Mouse (Mus musculus) limb, embryonic 10.5 days (tissue): Measurements from ENCODE around the gene Nudt1. TPM values are rescaled to one million over a fixed set of nuclear protein-coding genes. Genes with fewer than 3 reads are reported as not detected.
"Not testable (repeated sequence)": the region's sequence is repeated elsewhere in the genome, so short reads cannot be mapped to it uniquely, and the experiment has no call there.

Experiments
- DNase-seq: peaks from one replicate; pipeline ENCODE4 v3.0.0-alpha.2; 2017; ENCODE audit warnings: low spot score
- H3K27ac ChIP-seq: fragments of 300-500 bp; sonication (generic); 2 replicates; pipeline ENCODE4 v1.5.1; 2016; ENCODE audit warnings: mild to moderate bottlenecking
- H3K27me3 ChIP-seq: fragments of 300-500 bp; sonication (generic); 2 replicates; pipeline ENCODE4 v1.6.1; 2016; ENCODE audit warnings: low read depth, mild to moderate bottlenecking; ENCODE audit not compliant: poor library complexity, severe bottlenecking
- H3K36me3 ChIP-seq: fragments of 300-500 bp; sonication (generic); 2 replicates; pipeline ENCODE4 v1.6.1; 2016; ENCODE audit warnings: mild to moderate bottlenecking, moderate library complexity
- H3K4me1 ChIP-seq: fragments of 300-500 bp; sonication (generic); 2 replicates; pipeline ENCODE4 v1.6.1; 2016
- H3K4me3 ChIP-seq: fragments of 300-500 bp; sonication (generic); 2 replicates; pipeline ENCODE4 v1.5.1; 2016; ENCODE audit warnings: mild to moderate bottlenecking, moderate library complexity
- H3K9me3 ChIP-seq: fragments of 300-500 bp; sonication (generic); replicated peaks from 2 replicates; pipeline ENCODE4 v1.6.1; 2016; ENCODE audit warnings: mild to moderate bottlenecking
- WGBS: fragments of 180-500 bp; shearing (Covaris S2); methylation state at CpG from one replicate; pipeline ENCODE4 v1.1.7; 2016; 5-methylcytosine and 5-hydroxymethylcytosine counted together
- polyA plus RNA-seq: library from polyadenylated mRNA; unstranded; fragments of >200 nt; fragmentation: Nextera tagmentation; extraction: Ambion mirVana; gene quantifications from 2 replicates; pipeline ENCODE4 v1.2.1, GENCODE M21; 2016

The Nudt1 gene
- polyA plus RNA-seq, 1 experiment from 2014 or later: 66.8 TPM

DNA sequence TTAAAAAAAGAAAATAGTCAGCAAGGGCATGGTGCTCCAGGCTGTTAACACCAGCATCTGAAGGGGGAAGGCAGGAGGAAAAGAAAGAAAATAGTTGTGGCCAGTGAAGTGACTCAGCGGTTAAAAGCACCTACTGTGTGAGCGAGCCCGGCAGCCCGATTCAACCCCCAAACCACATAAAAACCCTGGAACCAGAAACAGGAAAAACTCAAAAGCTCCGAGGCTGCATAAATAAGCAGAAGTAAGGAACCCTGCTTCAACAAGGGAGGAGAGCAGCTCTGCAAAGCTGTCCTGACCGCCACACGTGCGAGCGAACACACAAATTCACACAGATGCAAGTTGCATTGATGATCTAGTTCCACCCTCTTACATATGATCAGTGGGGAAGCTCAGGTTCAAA, 28.4 kb downstream of the Nudt1 start:
- no peak for DNase-seq
- WGBS: 94% methylated on average over 9 of the region's 9 CpGs
- H3K9me3 ChIP-seq: no peaks in the 10 kb centered on the region
- H3K36me3 ChIP-seq: peaks cover 89% of the 10 kb centered on the region
- 0 out of 2 replicates have a peak, but pooled peaks cover 3% of the 10 kb centered on the region for H3K4me1 ChIP-seq
- H3K27me3 ChIP-seq: no peaks in the 10 kb centered on the region
- H3K4me3 ChIP-seq: no peak overlapping the region
- no peak overlapping the region for H3K27ac ChIP-seq

GRCm38 (mm10) chr5:140350731-140351497, 29.5 kb downstream of the Nudt1 start:
- H3K9me3 ChIP-seq: no peaks in the 10 kb centered on the region
- no peak overlapping the region for H3K4me3 ChIP-seq
- peaks cover 89% of the 10 kb centered on the region for H3K36me3 ChIP-seq
- H3K4me1 ChIP-seq: 0 out of 2 replicates have a peak, but pooled peaks cover 3% of the 10 kb centered on the region
- 94% methylated on average over 8 of the region's 8 CpGs for WGBS
- no peak for DNase-seq
- no peaks in the 10 kb centered on the region for H3K27me3 ChIP-seq
- no peak overlapping the region for H3K27ac ChIP-seq

DNA sequence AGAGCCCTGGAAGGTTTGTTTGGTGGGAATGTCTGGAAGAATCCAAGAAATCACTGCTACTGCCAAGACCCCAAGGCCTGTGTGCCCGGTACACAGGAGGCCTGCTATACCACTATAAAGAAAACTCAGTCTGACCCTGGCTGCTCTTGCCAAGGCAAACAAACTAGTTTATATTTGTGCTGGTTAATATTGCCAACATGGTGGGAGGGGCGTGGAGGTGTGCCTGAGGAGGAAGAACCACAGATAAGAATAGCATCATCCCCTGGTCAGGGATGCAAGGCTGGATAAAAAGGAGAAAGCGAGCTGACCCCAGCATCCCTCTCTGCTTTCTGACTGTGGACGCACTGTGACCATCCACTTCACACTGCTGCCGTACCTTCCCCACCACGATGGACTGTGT, 30.9 kb downstream of the Nudt1 start:
- Histone ChIP-seq H3K36me3 (peaks cover 89% of the 10 kb centered on the region), H3K4me3 (no peak overlapping the region), H3K4me1 (no peaks in the 10 kb centered on the region), H3K27ac (no peak overlapping the region), H3K27me3 (no peaks in the 10 kb centered on the region), H3K9me3 (no peaks in the 10 kb centered on the region)
- 91% methylated on average over 6 of the region's 6 CpGs for WGBS
- no peak for DNase-seq

GRCm38 (mm10) chr5:140355934-140356333, 34.5 kb downstream of the Nudt1 start:
- H3K27ac ChIP-seq: no peak overlapping the region
- H3K36me3 ChIP-seq: peaks cover 87% of the 10 kb centered on the region
- 88% methylated on average over 11 of the region's 11 CpGs for WGBS
- H3K9me3 ChIP-seq: no peaks in the 10 kb centered on the region
- H3K4me3 ChIP-seq: no peak overlapping the region
- no peak for DNase-seq
- H3K4me1 ChIP-seq: no peaks in the 10 kb centered on the region
- no peaks in the 10 kb centered on the region for H3K27me3 ChIP-seq

DNA sequence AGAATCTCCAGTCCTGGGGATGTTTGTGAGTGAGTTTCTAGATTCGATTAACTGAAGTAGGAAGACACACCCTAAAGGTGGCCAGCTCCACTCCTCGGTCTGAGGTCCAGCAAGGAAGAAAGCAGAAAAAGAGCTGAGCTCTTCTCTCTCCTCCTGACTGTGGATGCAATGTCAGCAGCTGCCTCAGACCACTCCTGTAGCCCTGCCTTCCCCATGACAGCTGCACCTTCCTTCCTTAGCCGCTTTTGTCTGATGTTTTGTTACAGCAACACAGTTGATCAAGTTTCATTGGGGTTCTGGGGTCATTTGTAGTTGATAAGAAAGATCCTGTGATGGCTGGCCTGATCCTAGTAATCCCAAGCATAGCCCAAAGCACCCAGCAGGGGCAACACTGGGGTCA, 36.0 kb downstream of the Nudt1 start:
- no peak for DNase-seq
- H3K27me3 ChIP-seq: no peaks in the 10 kb centered on the region
- WGBS: 88% methylated on average over 3 of the region's 3 CpGs
- H3K36me3 ChIP-seq: peaks cover 74% of the 10 kb centered on the region
- H3K9me3 ChIP-seq: no peaks in the 10 kb centered on the region
- no peak overlapping the region for H3K27ac ChIP-seq
- no peaks in the 10 kb centered on the region for H3K4me1 ChIP-seq
- no peak overlapping the region for H3K4me3 ChIP-seq

DNA sequence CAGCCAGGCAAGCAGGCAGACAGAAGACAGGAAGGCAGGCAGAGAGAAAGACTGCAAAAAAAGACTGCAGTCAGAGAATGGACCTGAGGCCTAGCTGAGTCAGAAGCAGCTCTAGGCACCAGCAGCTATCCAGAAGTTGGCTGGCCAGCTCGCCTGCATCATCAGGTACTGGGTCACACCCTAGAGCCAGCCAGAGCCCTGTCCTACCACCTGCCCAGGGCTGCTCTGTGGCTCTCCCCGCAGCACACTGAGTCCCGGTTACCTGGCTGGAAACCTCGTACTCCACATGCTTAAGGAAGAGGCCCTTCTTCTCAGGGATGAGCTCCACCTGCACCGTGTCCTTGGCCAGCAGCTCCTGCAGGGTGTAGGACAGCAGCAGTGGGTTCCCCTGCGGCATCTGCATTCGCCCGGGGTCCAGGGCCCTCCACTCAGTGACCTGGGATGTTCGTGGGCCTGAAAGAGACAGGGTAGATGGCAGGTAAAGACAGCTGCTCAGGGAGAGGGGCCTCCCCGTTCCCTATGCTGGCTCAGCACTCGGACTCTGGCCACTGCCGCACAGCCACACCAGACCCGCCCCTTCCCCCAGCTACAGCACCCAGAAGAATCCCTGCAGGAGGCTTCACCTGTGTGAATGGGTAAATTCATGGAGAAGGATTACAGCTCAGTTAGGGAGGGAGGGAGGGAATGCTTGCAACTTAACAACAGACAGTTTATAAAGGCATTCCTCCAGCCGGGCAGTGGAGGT, 38.6 kb downstream of the Nudt1 start:
- Histone ChIP-seq H3K36me3 (peaks cover 59% of the 10 kb centered on the region), H3K27me3 (no peaks in the 10 kb centered on the region), H3K27ac (no peak overlapping the region), H3K4me3 (no peak overlapping the region), H3K4me1 (no peaks in the 10 kb centered on the region), H3K9me3 (no peaks in the 10 kb centered on the region)
- DNase-seq: no peak
- 79% methylated on average over 14 of the region's 14 CpGs for WGBS

DNA sequence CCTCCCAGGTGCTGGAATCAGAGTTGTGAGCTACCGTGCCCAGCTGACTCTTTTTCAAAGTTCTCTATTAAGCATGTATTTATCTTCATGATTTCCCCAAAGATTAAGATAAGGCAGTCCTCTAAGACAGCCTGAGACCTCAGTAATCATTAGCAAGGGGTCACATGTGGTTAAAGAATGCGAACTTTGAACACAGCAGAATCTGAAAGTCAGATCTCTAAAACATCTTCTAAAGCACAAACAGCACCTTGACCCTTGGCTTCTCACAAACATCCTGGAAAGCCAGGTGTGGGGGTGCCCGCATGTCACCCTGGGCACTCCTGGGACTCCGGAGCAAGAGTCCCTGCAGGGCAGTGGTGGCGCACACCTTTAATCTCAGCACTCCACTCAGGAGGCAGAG, 43.0 kb downstream of the Nudt1 start:
- Histone ChIP-seq H3K4me3 (no peak overlapping the region), H3K36me3 (peaks cover 34% of the 10 kb centered on the region), H3K27me3 (no peaks in the 10 kb centered on the region), H3K27ac (no peak overlapping the region), H3K9me3 (no peaks in the 10 kb centered on the region), H3K4me1 (no peaks in the 10 kb centered on the region)
- no peak for DNase-seq
- WGBS: 92% methylated on average over 5 of the region's 5 CpGs

DNA sequence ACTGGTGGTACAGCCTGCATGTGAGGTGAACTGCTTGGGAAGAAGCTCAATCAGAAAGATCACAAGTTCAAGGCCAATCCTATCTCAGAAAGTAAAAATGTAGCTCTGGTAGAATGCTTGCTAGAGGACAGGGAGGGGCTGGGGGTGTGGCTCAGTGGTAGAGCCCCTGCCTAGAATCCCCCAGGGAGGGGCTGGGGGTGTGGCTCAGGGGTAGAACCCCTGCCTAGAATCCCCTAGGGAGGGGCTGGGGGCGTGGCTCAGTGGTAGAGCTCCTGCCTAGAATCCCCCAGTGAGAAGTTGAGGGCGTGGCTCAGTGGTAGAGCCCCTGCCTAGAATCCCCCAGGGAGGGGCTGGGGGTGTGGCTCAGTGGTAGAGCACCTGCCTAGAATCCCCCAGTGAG, 46.7 kb downstream of the Nudt1 start:
- not testable (repeated sequence) for H3K27me3 ChIP-seq, DNase-seq, H3K27ac ChIP-seq, H3K9me3 ChIP-seq, H3K4me3 ChIP-seq
- Histone ChIP-seq H3K36me3 (peaks cover 27% of the 10 kb centered on the region), H3K4me1 (peaks cover 12% of the 10 kb centered on the region)
- 86% methylated on average over 2 of the region's 2 CpGs for WGBS

GRCm38 (mm10) chr5:140368926-140369325, 47.5 kb downstream of the Nudt1 start:
- Histone ChIP-seq H3K4me3 (no peak overlapping the region), H3K27me3 (no peaks in the 10 kb centered on the region), H3K36me3 (peaks cover 23% of the 10 kb centered on the region), H3K4me1 (peaks cover 19% of the 10 kb centered on the region), H3K9me3 (no peaks in the 10 kb centered on the region), H3K27ac (no peak overlapping the region)
- 91% methylated on average over 4 of the region's 4 CpGs for WGBS
- no peak for DNase-seq

DNA sequence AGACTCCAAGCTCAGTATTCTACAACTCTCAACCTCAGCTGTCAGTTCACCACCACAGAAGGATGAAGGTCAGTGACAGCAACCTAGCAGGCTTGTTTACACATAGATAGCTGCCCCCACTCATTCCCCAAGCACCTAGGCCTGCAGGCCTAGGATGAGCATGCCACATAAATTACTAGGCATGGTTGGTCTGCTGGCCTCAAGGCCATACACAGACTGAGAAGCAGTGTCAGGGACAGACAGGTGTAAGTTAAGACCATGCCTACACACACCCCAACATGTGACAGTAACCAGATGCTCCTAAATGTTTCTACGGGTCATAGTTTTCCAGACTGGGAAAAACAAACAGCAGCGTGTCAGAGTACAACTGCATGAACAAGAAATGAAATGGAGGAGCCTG, 48.0 kb downstream of the Nudt1 start:
- Histone ChIP-seq H3K27me3 (no peaks in the 10 kb centered on the region), H3K36me3 (peaks cover 18% of the 10 kb centered on the region), H3K27ac (no peak overlapping the region), H3K4me1 (peaks cover 24% of the 10 kb centered on the region), H3K9me3 (no peaks in the 10 kb centered on the region), H3K4me3 (no peak overlapping the region)
- 90% methylated on average over 2 of the region's 2 CpGs for WGBS
- DNase-seq: no peak

GRCm38 (mm10) chr5:140370446-140371254, 49.2 kb downstream of the Nudt1 start:
- no peak for DNase-seq
- no peaks in the 10 kb centered on the region for H3K27me3 ChIP-seq
- peaks cover 24% of the 10 kb centered on the region for H3K4me1 ChIP-seq
- no peak overlapping the region for H3K4me3 ChIP-seq
- no peaks in the 10 kb centered on the region for H3K9me3 ChIP-seq
- peak overlapping the region; percentile 7; the same call in 1 of the 2 replicates for H3K27ac ChIP-seq
- 81% methylated on average over 6 of the region's 6 CpGs for WGBS
- peaks cover 11% of the 10 kb centered on the region for H3K36me3 ChIP-seq

DNA sequence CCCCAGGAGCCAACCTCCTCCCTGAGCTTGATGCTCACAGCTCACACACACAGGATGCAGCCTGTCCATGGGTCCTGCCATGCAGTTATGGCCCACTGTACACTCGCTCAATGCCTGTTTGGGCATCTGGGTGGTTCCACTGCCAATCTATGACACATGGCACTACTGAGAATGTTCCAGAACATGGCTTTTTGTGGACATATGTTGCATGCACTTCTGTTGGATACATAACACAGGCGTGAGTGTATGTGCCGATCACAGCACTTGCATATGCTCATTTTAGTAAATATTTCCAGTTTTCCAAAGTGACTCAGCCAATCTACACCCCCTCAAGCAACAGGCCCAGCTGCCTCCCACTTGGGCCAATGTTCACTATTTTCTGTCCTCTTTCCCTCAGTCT, 50.2 kb downstream of the Nudt1 start:
- Histone ChIP-seq H3K27me3 (no peaks in the 10 kb centered on the region), H3K36me3 (peaks cover 3% of the 10 kb centered on the region; the same call in 1 of the 2 replicates), H3K27ac (no peak overlapping the region), H3K4me1 (peaks cover 24% of the 10 kb centered on the region), H3K9me3 (no peaks in the 10 kb centered on the region), H3K4me3 (no peak overlapping the region)
- WGBS: 97% methylated on average over 3 of the region's 3 CpGs
- no peak for DNase-seq

GRCm38 (mm10) chr5:140373711-140374110, 52.3 kb downstream of the Nudt1 start:
- H3K27me3 ChIP-seq: no peaks in the 10 kb centered on the region
- H3K27ac ChIP-seq: no peak overlapping the region; the same call in 1 of the 2 replicates
- H3K4me1 ChIP-seq: peaks cover 24% of the 10 kb centered on the region
- H3K36me3 ChIP-seq: no peaks in the 10 kb centered on the region
- no peak overlapping the region for H3K4me3 ChIP-seq
- no peak for DNase-seq
- no peaks in the 10 kb centered on the region for H3K9me3 ChIP-seq
- WGBS: 78% methylated on average over 2 of the region's 2 CpGs
